Mouse (Mus musculus) forebrain, embryonic 11.5 days (tissue): ENCODE measurements at regions not wholly inside any gene's neighbourhood (a gene's known extent, or its start where the extent isn't known, plus 50 kb on each side); places are given as distances from the start of the nearest gene placed in this dataset.
"Not testable (repeated sequence)": the region's sequence is repeated elsewhere in the genome, so short reads cannot be mapped to it uniquely, and the experiment has no call there.

Experiments
- ATAC-seq: fragments of 200-750 bp; cut with Nextera tagmentation; replicated peaks from 2 replicates; pipeline ENCODE4 v1.8.0; 2017; ENCODE audit warnings: moderate TSS enrichment; ENCODE audit not compliant: low FRiP score
- DNase-seq: peaks from one replicate; pipeline ENCODE4 v3.0.0-alpha.2; 2017; ENCODE audit warnings: low spot score
- H3K27ac ChIP-seq: fragments of 300-500 bp; sonication (generic); 2 replicates; pipeline ENCODE4 v1.5.1; 2014; ENCODE audit warnings: low read depth, low read length
- H3K27me3 ChIP-seq: fragments of 300-500 bp; sonication (generic); 2 replicates; pipeline ENCODE4 v1.6.1; 2014; ENCODE audit warnings: mild to moderate bottlenecking, low read length, mixed read lengths; ENCODE audit not compliant: control insufficient read depth, insufficient read depth
- H3K36me3 ChIP-seq: fragments of 300-500 bp; sonication (generic); 2 replicates; pipeline ENCODE4 v1.6.1; 2014; ENCODE audit warnings: mild to moderate bottlenecking, low read length, moderate library complexity, mixed read lengths; ENCODE audit not compliant: control insufficient read depth, insufficient read depth
- H3K4me1 ChIP-seq: fragments of 300-500 bp; sonication (generic); replicated peaks from 2 replicates; pipeline ENCODE4 v1.6.1; 2014; ENCODE audit warnings: low read length, mixed read lengths; ENCODE audit not compliant: control insufficient read depth, insufficient read depth
- H3K4me2 ChIP-seq: fragments of 300-500 bp; sonication (generic); 2 replicates; pipeline ENCODE4 v1.6.1; 2014; ENCODE audit warnings: low read depth, mild to moderate bottlenecking, low read length, moderate library complexity, mixed read lengths; ENCODE audit not compliant: severe bottlenecking
- H3K4me3 ChIP-seq: fragments of 300-500 bp; sonication (generic); 2 replicates; pipeline ENCODE4 v1.5.1; 2014; ENCODE audit warnings: low read depth, low read length
- H3K9ac ChIP-seq: fragments of 300-500 bp; sonication (generic); 2 replicates; pipeline ENCODE4 v1.6.1; 2014; ENCODE audit warnings: low read length
- H3K9me3 ChIP-seq: fragments of 300-500 bp; sonication (generic); 2 replicates; pipeline ENCODE4 v1.6.1; 2016; ENCODE audit warnings: low read length, mixed read lengths; ENCODE audit not compliant: control insufficient read depth
- WGBS: fragments of 180-500 bp; shearing (Covaris S2); extraction: QIAGEN DNeasy Blood & Tissue Kit; methylation state at CpG from one replicate; pipeline ENCODE4 v1.1.7; 2014; 5-methylcytosine and 5-hydroxymethylcytosine counted together

- Histone ChIP-seq H3K9ac (no peak overlapping the region), H3K4me2 (no peak overlapping the region), H3K27me3 (no peaks in the 10 kb centered on the region), H3K9me3 (no peaks in the 10 kb centered on the region), H3K27ac (no peak overlapping the region), H3K4me3 (no peak overlapping the region), H3K36me3 (no peaks in the 10 kb centered on the region), H3K4me1 (no peaks in the 10 kb centered on the region)
- ATAC-seq (0 out of 2 replicates have a peak, but pooled peaks have one; percentile 36), DNase-seq (no peak)
Measured at GRCm38 (mm10) chr16:49378917-49379473, 320.0 kb upstream of the Ift57 start.

- H3K4me1 ChIP-seq = no peaks in the 10 kb centered on the region
- no peaks in the 10 kb centered on the region for H3K27me3 ChIP-seq
- H3K4me3 ChIP-seq = no peak overlapping the region
- H3K27ac ChIP-seq = no peak overlapping the region
- no peaks in the 10 kb centered on the region for H3K36me3 ChIP-seq
- ATAC-seq = no peak
- WGBS = 78% methylated on average over 4 of the region's 4 CpGs
- H3K9me3 ChIP-seq = no peaks in the 10 kb centered on the region
- no peak overlapping the region for H3K9ac ChIP-seq
- no peak for DNase-seq
- no peak overlapping the region for H3K4me2 ChIP-seq
Measured at GRCm38 (mm10) chr16:49388135-49388534, 310.9 kb upstream of the Ift57 start.

GRCm38 (mm10) chr16:49407956-49408795 is 290.9 kb upstream of the Ift57 start:
- Histone ChIP-seq H3K9ac (no peak overlapping the region), H3K4me2 (no peak overlapping the region), H3K4me3 (no peak overlapping the region), H3K9me3 (no peaks in the 10 kb centered on the region), H3K4me1 (0 out of 2 replicates have a peak, but pooled peaks cover 2% of the 10 kb centered on the region), H3K36me3 (no peaks in the 10 kb centered on the region), H3K27me3 (no peaks in the 10 kb centered on the region), H3K27ac (no peak overlapping the region)
- ATAC-seq = peak; percentile 49
- DNase-seq = no peak
- WGBS = 31% methylated on average over 16 of the region's 16 CpGs

GRCm38 (mm10) chr16:49409235-49409634 is 289.8 kb upstream of the Ift57 start:
- Histone ChIP-seq H3K9ac (no peak overlapping the region), H3K4me2 (no peak overlapping the region), H3K4me1 (0 out of 2 replicates have a peak, but pooled peaks cover 2% of the 10 kb centered on the region), H3K27ac (no peak overlapping the region), H3K4me3 (no peak overlapping the region), H3K27me3 (no peaks in the 10 kb centered on the region), H3K9me3 (no peaks in the 10 kb centered on the region), H3K36me3 (no peaks in the 10 kb centered on the region)
- 92% methylated on average over 4 of the region's 4 CpGs for WGBS
- ATAC-seq (no peak), DNase-seq (no peak)

- H3K4me2 ChIP-seq = no peak overlapping the region
Measured at GRCm38 (mm10) chr16:49430296-49430695, 268.7 kb upstream of the Ift57 start.

GRCm38 (mm10) chr16:49431902-49432301 is 267.1 kb upstream of the Ift57 start:
- ATAC-seq (no peak), DNase-seq (no peak)
- 75% methylated on average over 2 of the region's 2 CpGs for WGBS

More at GRCm38 (mm10) chr16:49430296-49430695, 268.7 kb upstream of the Ift57 start:
- ATAC-seq (no peak), DNase-seq (no peak)
- H3K4me1 ChIP-seq = no peaks in the 10 kb centered on the region
- no peak overlapping the region for H3K27ac ChIP-seq
- no peaks in the 10 kb centered on the region for H3K27me3 ChIP-seq
- H3K4me3 ChIP-seq = no peak overlapping the region
- no peaks in the 10 kb centered on the region for H3K9me3 ChIP-seq
- H3K9ac ChIP-seq = no peak overlapping the region
- H3K36me3 ChIP-seq = no peaks in the 10 kb centered on the region
- 85% methylated on average over 1 of the region's 1 CpGs for WGBS

GRCm38 (mm10) chr16:49441225-49441624 is 257.8 kb upstream of the Ift57 start:
- no peak for ATAC-seq
- H3K27ac ChIP-seq = no peak overlapping the region
- H3K9ac ChIP-seq = no peak overlapping the region
- no peak for DNase-seq
- 64% methylated on average over 1 of the region's 1 CpGs for WGBS
- no peak overlapping the region for H3K4me2 ChIP-seq
- H3K27me3 ChIP-seq = no peaks in the 10 kb centered on the region
- no peaks in the 10 kb centered on the region for H3K4me1 ChIP-seq
- no peaks in the 10 kb centered on the region for H3K9me3 ChIP-seq
- no peak overlapping the region for H3K4me3 ChIP-seq
- no peaks in the 10 kb centered on the region for H3K36me3 ChIP-seq

More at GRCm38 (mm10) chr16:49431902-49432301, 267.1 kb upstream of the Ift57 start:
- Histone ChIP-seq H3K4me1 (no peaks in the 10 kb centered on the region), H3K4me2 (no peak overlapping the region), H3K27me3 (no peaks in the 10 kb centered on the region), H3K9me3 (no peaks in the 10 kb centered on the region), H3K27ac (no peak overlapping the region), H3K4me3 (no peak overlapping the region), H3K36me3 (no peaks in the 10 kb centered on the region), H3K9ac (no peak overlapping the region)

- not testable (repeated sequence) for H3K27ac ChIP-seq, H3K4me2 ChIP-seq, H3K4me3 ChIP-seq, H3K27me3 ChIP-seq, H3K4me1 ChIP-seq, H3K9me3 ChIP-seq, H3K9ac ChIP-seq, ATAC-seq, DNase-seq, H3K36me3 ChIP-seq
- WGBS = 89% methylated on average over 5 of the region's 9 CpGs
Measured at GRCm38 (mm10) chr16:49447356-49447755, 251.7 kb upstream of the Ift57 start.
